Mouse (Mus musculus) spleen, postnatal 0 days (tissue): Measurements from ENCODE around the gene Gm16427. TPM values are rescaled to one million over a fixed set of nuclear protein-coding genes. Genes with fewer than 3 reads are reported as not detected.

Source experiments
- polyA plus RNA-seq: library from polyadenylated mRNA; unstranded; fragments of >200 nt; fragmentation: Nextera tagmentation; extraction: Ambion mirVana; gene quantifications from 2 replicates; pipeline ENCODE4 v1.2.1, GENCODE M21; 2015

The Gm16427 gene
- not detected in 2 replicates for polyA plus RNA-seq

GRCm38 (mm10) chr5:93540100-93540499 is at the start of gene Gm16427:
TSS of gene Gm16427 (minus strand) at chr5:93540200.

Other genes starting within 250 kb of the Gm16427 start
- gene C87414, start 131.4 kb upstream of the Gm16427 start, polyA plus RNA-seq, result not detected in 2 replicates